Mouse (Mus musculus): ENCODE results near the gene Cchcr1. TPM values are rescaled to one million over a fixed set of nuclear protein-coding genes. Genes with fewer than 3 reads are reported as not detected.
"Not testable (repeated sequence)": the region's sequence is repeated elsewhere in the genome, so short reads cannot be mapped to it uniquely, and the experiment has no call there.

Cchcr1 gene
- polyA plus RNA-seq (2012; rRNA removed) = 6.9 and 7.5 TPM in 2 replicates

- Histone ChIP-seq H3K4me1 (ENCODE audit: control insufficient read depth, insufficient read depth, low read length) (no peaks in the 10 kb centered on the region; the same call in 1 of the 2 replicates), H3K4me3 (ENCODE audit: insufficient read depth, low read depth, low read length) (peak within 1 kb of the TSS; percentile 62), H3K27ac (ENCODE audit: insufficient read depth, low read depth, low read length) (no peak within 1 kb of the TSS), H3K27me3 (replicated peaks; ENCODE audit: control insufficient read depth, insufficient read depth, low read length) (no peaks in the 10 kb centered on the region), H3K36me3 (ENCODE audit: control insufficient read depth, insufficient read depth, low read length) (no peaks in the 10 kb centered on the region)
- under 1% methylated on average over 67 of the region's 67 CpGs for WGBS
- DNase-seq = peak; percentile 99
- TF ChIP-seq POLR2A (IDR thresholded peaks at IDR 0.05; ENCODE audit: low read depth, low read length) (no peak), CTCF (conservative IDR thresholded peaks at IDR 0.05; ENCODE audit: insufficient read depth, insufficient read length, low read depth, low read length) (no peak)
These were observed at the start of gene Cchcr1, which contains the start of gene Tcf19 for GRCm38 (mm10) chr17:35516652-35517500. Gene Cchcr1 (plus strand): TSS chr17:35517100. Gene Tcf19 (minus strand): TSS chr17:35516824.

DNA sequence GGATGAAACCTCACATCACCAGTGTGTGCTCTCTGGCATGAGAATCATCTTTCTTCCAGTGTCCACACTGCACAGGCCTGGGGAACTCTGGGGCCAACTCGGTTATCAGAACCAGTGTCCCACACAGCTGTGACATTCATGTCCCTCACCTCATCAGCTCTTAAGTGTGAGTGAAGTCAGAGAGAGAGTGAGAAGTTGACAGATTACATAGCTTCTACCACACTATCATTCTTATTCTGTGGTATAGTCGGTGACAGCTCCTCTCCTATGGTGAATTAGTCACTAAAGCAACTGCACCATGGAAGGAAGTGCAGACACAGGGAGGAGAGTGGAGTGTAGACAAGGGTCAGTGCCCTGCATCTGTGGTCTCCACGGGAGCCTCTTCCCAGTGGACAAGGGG, 48.0 kb upstream of the Cchcr1 start:
- H3K27ac ChIP-seq (ENCODE audit: insufficient read depth, low read depth, low read length); H3K27me3 ChIP-seq (replicated peaks; ENCODE audit: control insufficient read depth, insufficient read depth, low read length); H3K4me3 ChIP-seq (ENCODE audit: insufficient read depth, low read depth, low read length); H3K36me3 ChIP-seq (ENCODE audit: control insufficient read depth, insufficient read depth, low read length); DNase-seq; H3K4me1 ChIP-seq (ENCODE audit: control insufficient read depth, insufficient read depth, low read length): not testable (repeated sequence)
- 57% methylated on average over 3 of the region's 3 CpGs for WGBS

GRCm38 (mm10) chr17:35469842-35470751, 46.8 kb upstream of the Cchcr1 start, which contains the start of gene H2-Q10:
Gene H2-Q10 (plus strand): TSS chr17:35470089.
- no peaks in the 10 kb centered on the region for H3K4me1 ChIP-seq (ENCODE audit: control insufficient read depth, insufficient read depth, low read length)
- DNase-seq = peak; percentile 63
- no peaks in the 10 kb centered on the region for H3K36me3 ChIP-seq (ENCODE audit: control insufficient read depth, insufficient read depth, low read length)
- 2% methylated on average over 79 of the region's 80 CpGs for WGBS
- no peak within 1 kb of the TSS for H3K27ac ChIP-seq (ENCODE audit: insufficient read depth, low read depth, low read length)
- peak within 1 kb of the TSS; percentile 13 for H3K4me3 ChIP-seq (ENCODE audit: insufficient read depth, low read depth, low read length)
- peaks cover 2% of the 10 kb centered on the region; the same call in 1 of the 2 replicates for H3K27me3 ChIP-seq (replicated peaks; ENCODE audit: control insufficient read depth, insufficient read depth, low read length)
- TF ChIP-seq POLR2A (IDR thresholded peaks at IDR 0.05; ENCODE audit: low read depth, low read length) = no peak
- no peak for TF ChIP-seq CTCF (conservative IDR thresholded peaks at IDR 0.05; ENCODE audit: insufficient read depth, insufficient read length, low read depth, low read length)

DNA sequence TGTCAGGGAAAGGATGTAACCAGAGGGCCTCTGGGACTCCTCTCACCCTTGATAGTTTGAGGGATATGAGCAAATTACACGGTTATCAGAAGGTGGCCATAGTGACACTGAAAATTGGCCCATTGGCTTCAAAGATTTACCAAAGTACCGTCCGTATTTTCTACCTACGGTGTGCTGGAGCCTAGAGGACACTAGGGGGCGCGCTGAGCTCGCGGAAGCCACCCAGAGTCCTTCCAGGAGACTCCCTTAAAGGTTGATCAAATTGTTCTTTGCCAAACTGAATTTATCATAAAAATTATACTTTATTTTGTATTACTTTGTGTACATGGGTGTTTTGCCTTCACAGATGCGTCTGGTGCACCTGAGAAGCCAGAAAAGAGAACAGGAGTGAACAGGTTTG, 32.8 kb upstream of the Cchcr1 start:
- Histone ChIP-seq H3K4me3 (ENCODE audit: insufficient read depth, low read depth, low read length) (no peak overlapping the region), H3K27ac (ENCODE audit: insufficient read depth, low read depth, low read length) (no peak overlapping the region), H3K36me3 (ENCODE audit: control insufficient read depth, insufficient read depth, low read length) (no peaks in the 10 kb centered on the region), H3K27me3 (replicated peaks; ENCODE audit: control insufficient read depth, insufficient read depth, low read length) (no peaks in the 10 kb centered on the region), H3K4me1 (ENCODE audit: control insufficient read depth, insufficient read depth, low read length) (no peaks in the 10 kb centered on the region)
- TF ChIP-seq POLR2A (IDR thresholded peaks at IDR 0.05; ENCODE audit: low read depth, low read length) = no peak
- TF ChIP-seq CTCF (conservative IDR thresholded peaks at IDR 0.05; ENCODE audit: insufficient read depth, insufficient read length, low read depth, low read length) = peak; percentile 93
- 2% methylated on average over 9 of the region's 9 CpGs for WGBS
- DNase-seq = peak; percentile 54

GRCm38 (mm10) chr17:35485702-35486101, 31.2 kb upstream of the Cchcr1 start:
- no peaks in the 10 kb centered on the region for H3K27me3 ChIP-seq (replicated peaks; ENCODE audit: control insufficient read depth, insufficient read depth, low read length)
- TF ChIP-seq CTCF (conservative IDR thresholded peaks at IDR 0.05; ENCODE audit: insufficient read depth, insufficient read length, low read depth, low read length) (no peak), POLR2A (IDR thresholded peaks at IDR 0.05; ENCODE audit: low read depth, low read length) (no peak)
- DNase-seq = no peak
- H3K36me3 ChIP-seq (ENCODE audit: control insufficient read depth, insufficient read depth, low read length) = no peaks in the 10 kb centered on the region
- WGBS = 51% methylated on average over 4 of the region's 4 CpGs
- no peaks in the 10 kb centered on the region for H3K4me1 ChIP-seq (ENCODE audit: control insufficient read depth, insufficient read depth, low read length)
- H3K4me3 ChIP-seq (ENCODE audit: insufficient read depth, low read depth, low read length) = no peak overlapping the region
- no peak overlapping the region for H3K27ac ChIP-seq (ENCODE audit: insufficient read depth, low read depth, low read length)

- Histone ChIP-seq H3K36me3 (ENCODE audit: control insufficient read depth, insufficient read depth, low read length) (no peaks in the 10 kb centered on the region), H3K27ac (ENCODE audit: insufficient read depth, low read depth, low read length) (no peak overlapping the region), H3K4me3 (ENCODE audit: insufficient read depth, low read depth, low read length) (no peak overlapping the region), H3K4me1 (ENCODE audit: control insufficient read depth, insufficient read depth, low read length) (no peaks in the 10 kb centered on the region), H3K27me3 (replicated peaks; ENCODE audit: control insufficient read depth, insufficient read depth, low read length) (no peaks in the 10 kb centered on the region)
- no peak for TF ChIP-seq CTCF (conservative IDR thresholded peaks at IDR 0.05; ENCODE audit: insufficient read depth, insufficient read length, low read depth, low read length)
- no peak for DNase-seq
- WGBS = 67% methylated on average over 10 of the region's 10 CpGs
These were observed 30.2 kb upstream of the Cchcr1 start for GRCm38 (mm10) chr17:35486726-35487125.

DNA sequence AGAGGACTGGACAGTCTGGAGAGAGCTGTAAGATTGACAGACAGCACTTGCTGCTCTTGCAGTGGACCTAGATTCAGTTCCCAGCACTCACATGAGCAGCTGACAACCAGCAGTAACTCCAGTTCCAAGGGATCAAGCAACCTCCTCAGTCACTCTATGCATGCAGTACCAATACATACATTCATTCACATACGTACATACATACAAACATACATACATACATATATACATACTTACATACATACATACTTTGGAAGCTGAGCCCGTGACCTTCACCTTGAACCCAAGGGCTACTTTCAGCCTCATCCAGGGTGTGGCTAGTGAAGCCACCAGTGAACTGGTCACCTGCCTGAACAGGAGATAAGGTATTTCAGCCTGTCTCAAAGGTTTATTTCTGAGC, 28.9 kb upstream of the Cchcr1 start:
- H3K4me1 ChIP-seq (ENCODE audit: control insufficient read depth, insufficient read depth, low read length) = no peaks in the 10 kb centered on the region
- no peak for TF ChIP-seq CTCF (conservative IDR thresholded peaks at IDR 0.05; ENCODE audit: insufficient read depth, insufficient read length, low read depth, low read length)
- TF ChIP-seq POLR2A (IDR thresholded peaks at IDR 0.05; ENCODE audit: low read depth, low read length) = no peak

More for the DNA sequence above, 28.9 kb upstream of the Cchcr1 start:
- DNase-seq = no peak
- Histone ChIP-seq H3K27me3 (replicated peaks; ENCODE audit: control insufficient read depth, insufficient read depth, low read length) (no peaks in the 10 kb centered on the region), H3K4me3 (ENCODE audit: insufficient read depth, low read depth, low read length) (no peak overlapping the region), H3K36me3 (ENCODE audit: control insufficient read depth, insufficient read depth, low read length) (no peaks in the 10 kb centered on the region), H3K27ac (ENCODE audit: insufficient read depth, low read depth, low read length) (no peak overlapping the region)
- WGBS = 96% methylated on average over 2 of the region's 2 CpGs
